Mouse (Mus musculus): ENCODE data around the gene Hpse2.

Hpse2 gene

DNA sequence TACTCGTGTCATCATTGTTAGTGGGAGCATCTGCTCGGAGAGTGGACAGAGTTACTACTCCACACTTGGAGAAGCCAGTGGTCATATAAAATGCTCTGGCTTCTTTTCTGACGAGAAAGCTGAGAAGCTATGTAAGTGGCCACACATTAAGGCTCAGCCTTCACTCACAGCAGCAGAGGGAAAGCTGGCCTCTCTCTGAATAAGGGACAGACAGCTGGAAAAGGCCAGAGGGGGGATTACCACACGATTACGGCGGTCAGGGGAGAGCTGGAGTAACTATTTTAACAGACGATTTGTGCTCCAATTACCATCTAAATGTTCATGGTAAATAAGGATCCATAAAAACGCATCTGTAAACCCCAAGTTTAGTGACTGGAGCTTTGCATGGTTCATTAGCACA is 232.1 kb downstream of the Hpse2 start:
- DNase-seq: no peak

DNA sequence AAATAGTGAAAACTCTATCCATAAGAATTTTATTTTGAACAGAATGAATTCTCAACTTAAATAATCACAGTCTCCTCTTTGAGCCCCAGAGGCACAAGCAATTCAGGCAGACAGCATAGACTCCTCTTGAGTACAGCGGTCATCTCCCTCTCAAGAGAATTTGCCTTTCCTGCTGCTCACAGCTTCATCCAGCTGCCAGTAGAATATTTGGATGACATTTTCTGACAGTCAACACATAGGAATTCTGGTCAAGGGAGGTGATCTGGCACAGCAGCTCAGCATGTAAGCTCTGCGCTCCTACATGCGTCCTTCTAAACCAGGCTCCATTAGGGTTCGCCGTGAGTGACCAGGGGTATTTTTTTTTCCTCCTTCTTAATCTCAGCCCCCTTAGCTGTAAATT is 232.6 kb downstream of the Hpse2 start:
- no peak for DNase-seq

DNA sequence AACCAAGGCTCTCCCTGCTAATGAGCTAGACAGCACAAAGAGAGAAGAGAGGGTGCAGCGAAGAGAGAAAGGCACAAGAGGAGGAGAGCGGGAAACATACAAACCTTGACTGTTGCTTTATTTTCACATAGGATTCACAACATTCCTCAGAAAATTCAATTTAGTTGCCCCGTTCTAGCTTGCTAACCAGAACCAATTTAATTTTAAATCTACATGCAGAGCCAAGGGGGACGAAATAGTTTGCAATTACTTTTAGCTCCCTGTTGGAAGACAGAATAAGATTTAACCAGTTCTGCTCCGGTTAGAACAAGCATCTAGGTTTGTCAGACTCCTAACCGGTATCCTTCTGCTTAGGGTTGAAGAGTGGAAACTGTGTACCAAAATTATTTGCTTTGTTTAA is 240.3 kb downstream of the Hpse2 start:
- DNase-seq: no peak

DNA sequence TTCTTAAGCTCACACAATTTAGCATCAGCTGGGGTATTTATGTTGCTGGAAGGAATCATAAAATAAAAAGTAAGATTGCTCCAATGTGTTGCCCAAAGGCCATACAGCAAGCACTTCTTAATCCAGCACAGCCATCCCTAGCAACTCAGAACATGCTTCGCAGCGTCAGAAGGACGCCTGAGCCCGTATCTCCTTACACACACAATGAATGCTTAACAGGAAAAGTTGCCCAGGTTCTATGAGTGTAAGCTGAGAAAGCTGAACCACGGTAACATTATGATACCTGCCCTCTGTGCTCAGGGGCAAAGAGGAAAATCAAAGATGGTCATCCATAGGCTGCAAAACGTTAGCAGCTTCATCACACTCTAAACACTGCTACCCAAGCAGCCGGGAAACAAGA is 241.3 kb downstream of the Hpse2 start:
- DNase-seq: no peak

DNA sequence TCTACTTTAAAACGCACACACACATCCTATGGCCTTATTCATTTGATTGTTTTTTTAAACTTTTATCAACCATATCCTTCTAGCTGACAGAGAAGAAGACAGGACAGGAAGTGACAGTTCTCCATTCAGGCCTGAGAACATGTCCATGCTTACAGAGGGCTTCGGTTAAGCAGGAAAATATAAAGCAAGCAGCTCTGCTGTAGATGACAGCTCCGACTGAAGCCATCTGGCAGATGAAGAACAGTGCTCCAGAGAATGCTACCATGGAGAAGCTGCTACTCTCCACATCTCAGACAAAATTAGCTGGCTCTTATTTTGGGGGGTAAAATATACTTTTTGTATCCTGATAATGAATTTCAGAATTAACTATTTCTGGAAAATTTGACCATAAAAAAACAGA is 246.5 kb downstream of the Hpse2 start:
- DNase-seq: no peak

DNA sequence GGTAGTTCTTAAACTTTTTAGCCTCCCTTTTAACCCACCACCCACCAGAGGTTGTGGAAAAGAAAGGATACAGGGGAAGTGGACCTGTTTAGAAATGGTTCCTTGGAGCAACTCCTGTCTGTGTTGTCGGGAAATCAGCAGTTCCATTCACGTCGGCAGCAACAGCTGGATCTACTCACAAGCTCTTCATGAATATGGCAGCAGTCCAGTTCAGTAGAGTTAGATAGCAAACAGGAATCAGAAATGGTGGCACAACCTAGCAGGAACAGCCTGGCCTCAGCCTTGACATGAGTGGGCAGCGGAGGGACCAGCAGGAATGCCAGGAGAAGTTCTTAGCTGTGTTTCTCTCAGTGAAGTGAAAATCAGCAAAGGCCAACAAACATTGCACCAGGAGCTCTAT is 278.4 kb downstream of the Hpse2 start:
- DNase-seq: no peak

DNA sequence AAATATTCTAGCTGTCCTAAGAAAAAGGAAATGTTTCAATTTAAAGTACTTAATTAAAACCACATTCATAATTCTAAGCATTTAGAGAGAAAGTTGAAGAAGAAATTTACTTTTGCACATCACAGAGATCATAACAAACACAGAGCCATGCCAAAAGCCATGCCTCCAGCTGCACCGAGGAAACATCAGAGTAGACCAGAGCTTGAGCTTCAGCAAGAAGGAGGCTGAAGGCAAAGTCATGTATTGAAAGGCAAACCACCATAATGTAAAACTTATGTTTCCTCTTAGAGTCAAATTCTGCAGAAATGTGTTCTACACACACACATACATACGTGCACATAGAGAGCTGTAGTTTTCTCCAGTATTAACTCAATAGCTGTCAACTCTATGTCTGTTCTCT is 291.2 kb downstream of the Hpse2 start:
- no peak for DNase-seq

DNA sequence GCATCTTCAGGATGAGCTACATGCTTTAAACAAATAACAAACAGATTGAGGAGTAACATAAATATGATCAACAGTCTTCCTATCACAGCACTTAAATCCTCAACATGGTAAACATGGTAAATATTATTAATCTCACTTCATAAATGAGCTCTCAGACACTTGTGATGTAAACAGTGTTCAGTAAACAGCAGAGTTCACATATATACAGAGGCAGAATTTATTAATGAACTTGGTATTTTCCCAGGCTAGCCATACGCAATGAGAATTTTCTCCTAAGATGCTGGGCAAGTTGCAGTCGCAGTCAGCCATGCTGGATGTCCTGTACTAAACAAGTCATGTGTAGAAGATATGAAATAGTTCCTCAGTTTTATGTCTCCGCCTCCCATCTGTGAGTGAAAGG is 300.9 kb downstream of the Hpse2 start:
- no peak for DNase-seq

DNA sequence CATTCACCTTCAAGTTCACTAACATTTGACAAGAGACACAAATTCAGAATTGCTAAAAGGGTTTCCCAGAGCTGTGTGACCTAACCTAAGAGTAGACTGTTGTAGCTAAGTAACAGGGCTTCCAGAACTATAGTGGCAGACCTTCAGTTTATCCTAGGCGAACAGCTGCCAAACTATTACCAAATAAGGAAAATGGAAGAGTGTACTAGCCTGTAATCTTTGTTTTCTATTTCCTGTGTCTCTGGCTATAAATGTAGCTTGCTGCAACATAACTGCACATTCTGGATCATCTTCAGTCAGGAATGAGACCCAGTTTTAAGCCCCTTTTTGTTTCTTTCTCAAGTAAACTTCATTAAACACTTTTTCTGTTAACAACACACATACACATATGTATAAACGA is 324.0 kb downstream of the Hpse2 start:
- DNase-seq: no peak

DNA sequence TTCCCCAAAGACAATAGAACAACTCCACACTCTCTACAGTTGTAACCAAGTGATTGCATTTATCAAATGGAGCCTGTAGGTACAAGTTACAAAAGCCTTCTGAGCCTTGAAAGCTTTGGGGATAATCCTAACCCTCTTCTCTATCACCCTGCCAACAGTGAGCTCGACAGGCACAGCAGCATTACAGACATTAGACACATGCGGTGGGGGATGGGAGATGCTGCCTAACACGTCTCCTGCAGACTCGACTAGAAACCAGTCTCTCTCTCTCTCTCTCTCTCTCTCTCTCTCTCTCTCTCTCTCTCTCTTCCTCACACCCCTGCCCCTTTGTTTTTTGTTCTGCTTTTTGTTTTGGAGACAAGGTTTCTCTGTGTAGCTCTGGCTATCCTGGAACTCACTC is 343.6 kb downstream of the Hpse2 start:
- DNase-seq: no peak

DNA sequence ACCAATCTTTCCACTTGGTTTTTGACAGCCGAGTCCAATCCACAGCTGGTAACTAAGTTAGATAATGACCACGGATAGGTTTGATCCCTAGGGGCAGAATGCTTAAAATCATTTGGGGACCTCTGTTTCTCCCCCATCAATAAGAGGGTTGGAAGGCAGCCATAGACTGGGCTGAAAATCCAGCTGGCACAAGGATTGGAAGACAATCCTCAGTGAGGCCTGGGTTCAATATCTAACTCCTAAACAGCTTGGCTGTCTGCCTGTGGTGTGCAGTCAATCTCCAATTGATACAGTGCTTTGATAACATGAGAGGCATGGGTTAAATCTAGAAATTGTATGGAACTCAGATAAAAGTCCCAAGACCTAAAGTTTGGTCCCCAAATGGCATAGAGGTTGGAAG is 345.4 kb downstream of the Hpse2 start:
- DNase-seq: no peak

DNA sequence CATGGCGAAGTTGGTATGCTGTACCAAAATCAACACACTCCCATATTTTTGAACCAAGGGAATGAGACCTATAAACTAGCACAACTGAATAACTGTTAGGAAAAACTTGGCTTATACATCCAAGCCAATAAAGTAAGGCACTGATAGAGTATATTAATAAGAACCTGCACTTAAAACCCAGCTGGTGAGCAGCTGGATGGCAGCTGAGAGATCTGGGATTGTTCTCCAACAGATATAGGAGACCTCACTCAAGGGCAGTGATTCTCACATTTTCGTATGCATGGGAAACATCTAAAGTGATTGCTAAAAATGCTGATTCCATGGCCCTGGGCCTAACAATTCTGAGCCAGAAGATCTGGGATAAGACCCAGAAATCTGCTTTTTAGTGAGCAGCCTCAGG is 345.9 kb downstream of the Hpse2 start:
- DNase-seq: no peak

DNA sequence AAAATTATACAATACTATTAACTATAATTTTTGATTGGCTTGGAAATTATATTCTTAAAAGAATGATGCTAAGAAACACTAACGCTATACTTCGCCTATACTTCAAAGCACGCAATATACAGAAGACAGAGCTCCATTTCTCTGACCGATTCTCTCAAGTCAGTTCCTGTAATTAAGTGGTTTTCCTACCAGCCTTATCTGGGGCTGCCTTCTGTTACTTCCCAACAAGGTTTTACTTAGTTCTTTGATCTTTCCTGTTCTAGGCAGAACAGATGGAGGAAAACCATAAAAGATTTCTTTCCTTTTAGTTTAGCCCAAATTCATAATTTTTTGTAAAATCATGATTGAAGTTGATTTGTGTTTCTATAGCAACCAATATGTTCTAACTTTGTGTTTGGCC is 351.8 kb downstream of the Hpse2 start:
- no peak for DNase-seq

DNA sequence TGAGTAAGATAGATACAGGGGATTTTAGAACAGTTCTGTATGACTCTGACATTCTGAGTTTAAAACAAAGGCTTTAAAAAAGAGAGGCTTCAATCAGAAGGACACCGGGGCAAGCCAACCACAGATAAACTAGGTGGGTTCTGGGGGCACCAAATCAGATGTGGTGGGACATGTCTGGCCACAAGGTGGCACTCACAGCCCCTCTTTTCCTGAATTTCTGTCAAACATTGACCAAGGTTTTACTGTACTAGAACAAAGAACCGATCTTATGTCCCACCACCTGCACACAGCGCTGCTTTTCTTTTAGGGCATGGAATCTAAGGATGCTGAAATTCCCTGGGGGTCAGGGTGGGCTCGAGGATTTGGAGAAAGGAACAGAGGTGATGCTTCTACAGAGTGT is 360.9 kb downstream of the Hpse2 start:
- no peak for DNase-seq

DNA sequence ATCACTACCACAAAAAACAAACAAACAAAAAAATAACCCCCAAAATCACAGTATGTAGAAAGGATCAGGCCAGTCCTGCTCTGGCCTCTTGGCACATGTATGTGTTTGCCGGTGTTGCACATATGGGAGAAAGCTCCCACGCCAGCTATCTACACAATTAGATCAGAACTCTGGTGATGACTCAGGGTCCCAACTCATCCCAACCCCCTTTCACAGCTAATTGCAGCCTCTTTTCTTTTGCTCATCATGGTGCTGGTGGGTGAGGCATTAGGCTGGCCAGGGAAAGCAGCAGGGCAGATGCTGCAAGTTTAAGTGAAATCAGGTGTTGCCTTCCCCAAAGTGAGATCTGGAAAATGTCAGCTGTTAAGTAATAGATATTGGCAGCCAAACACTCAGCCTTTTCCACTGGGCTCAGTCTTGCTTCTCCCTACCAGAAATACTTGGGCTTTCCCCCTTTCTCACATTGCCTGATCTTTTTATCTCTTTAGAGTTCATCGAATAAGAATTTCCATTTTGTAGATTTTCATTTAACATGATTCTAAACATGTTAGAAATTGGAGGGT is 365.5 kb downstream of the Hpse2 start:
- no peak for DNase-seq

DNA sequence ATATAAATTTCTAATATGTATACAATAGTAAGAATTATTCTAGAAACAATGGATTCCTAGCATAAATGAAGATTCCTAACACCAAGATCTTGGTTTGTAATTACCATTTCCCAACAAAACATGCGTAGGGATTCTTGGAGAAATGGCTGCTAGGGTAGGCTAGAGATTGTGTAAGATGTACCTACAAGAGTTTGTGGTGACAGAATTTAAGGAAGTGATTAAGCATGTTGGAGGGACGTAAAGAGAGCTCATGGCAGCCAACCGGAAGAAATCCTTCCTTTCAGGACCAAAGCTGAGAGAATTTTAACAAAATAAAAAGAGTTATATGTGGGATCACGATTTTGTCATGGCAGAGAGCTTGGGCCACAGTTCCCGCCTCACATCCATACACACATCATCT is 369.4 kb downstream of the Hpse2 start:
- DNase-seq: no peak

DNA sequence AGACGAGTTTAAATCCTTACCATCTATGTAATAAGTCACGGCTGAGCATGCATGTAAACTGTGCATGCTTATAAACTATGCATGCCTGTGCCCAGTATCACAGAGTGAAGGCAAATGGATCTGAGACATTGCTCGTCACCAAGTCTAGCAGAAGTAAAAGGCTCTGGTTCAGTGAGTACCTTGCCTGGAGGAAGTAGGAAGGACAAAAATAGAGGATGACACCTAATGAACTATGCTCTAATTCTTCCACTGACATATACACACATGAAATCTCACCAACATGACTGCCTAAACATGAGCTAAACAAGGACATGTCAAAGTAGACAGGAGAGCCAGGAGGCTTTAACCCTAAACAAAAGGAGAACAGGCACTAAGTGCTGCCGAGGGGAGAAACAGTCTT is 391.7 kb downstream of the Hpse2 start:
- no peak for DNase-seq

DNA sequence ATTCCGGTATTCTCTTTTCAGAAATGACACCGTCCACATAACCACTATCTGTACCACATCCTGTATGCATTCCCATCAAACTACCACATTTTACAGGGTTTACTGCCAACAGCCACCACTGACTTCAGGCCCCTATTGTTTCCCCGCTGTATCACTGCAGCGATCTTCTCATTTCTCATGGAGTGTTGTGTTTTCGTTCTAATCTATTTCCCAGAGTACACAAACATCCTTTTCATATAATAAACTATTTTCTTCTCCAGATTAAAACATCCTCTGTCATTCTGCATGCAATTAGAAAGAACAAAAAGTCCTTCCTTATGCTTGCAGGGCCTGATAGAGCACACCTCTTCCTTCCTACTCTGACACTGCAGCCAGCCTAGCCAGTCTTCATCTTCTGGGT is 399.3 kb downstream of the Hpse2 start:
- DNase-seq: no peak

DNA sequence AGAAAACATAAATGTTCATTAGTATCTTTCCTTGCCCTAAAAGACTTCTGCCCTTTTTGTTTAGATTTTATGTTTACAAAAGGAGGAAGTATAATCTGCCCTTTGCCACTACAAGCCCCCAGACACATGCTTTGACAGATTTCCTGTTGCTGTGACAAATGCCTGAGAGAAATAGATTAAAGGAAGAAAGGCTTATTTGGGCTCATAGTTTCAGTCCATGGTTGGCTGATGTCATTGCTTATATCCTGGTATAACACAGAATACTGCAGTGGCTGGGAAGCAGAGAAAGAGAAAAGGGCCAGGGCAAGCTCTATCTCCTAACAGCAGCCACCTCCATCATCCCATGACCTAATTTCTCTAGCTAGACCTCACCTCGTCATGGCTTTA is 401.8 kb downstream of the Hpse2 start:
- no peak for DNase-seq

DNA sequence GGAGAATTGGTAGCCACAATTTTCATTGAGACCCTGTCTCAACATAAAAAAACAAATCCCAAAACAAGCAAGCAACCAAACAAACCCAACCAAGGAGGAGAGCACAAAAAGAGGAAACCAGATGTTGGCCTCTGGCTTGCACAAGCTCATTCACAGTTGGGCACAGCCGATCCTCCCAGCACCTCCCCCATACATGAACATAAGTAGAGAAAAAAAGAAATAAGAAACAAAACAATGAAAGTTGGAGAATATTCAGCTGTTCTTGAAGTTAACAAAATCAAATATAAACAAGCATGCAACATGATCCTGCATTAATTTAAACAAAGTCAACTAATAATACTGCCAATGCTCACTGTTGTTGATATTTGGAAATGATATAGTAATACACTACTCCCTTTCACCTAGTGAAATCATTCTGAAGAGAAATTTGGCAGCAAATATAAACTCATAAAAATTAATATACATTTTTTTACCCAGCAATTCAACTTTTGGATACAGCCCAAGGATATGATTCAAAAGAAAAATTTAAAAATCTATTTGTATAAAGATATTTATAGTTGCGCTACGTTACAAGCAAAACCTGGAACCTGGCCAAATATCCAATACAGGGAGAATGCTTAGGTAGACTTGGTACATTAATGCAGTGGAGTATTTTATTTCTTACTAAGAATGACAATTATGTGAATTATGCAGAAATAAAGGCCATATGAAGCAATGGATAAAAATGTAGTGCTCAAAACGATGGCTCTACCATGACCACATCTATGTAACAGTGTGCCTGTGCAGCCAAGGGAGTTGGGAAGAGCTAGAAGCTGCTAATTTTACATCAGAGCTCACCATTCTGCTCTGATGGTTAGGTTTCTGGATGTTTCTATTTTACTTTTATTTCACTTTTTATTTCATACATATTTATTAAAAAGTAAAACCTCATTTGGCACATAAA is 402.5 kb downstream of the Hpse2 start:
- DNase-seq: no peak

DNA sequence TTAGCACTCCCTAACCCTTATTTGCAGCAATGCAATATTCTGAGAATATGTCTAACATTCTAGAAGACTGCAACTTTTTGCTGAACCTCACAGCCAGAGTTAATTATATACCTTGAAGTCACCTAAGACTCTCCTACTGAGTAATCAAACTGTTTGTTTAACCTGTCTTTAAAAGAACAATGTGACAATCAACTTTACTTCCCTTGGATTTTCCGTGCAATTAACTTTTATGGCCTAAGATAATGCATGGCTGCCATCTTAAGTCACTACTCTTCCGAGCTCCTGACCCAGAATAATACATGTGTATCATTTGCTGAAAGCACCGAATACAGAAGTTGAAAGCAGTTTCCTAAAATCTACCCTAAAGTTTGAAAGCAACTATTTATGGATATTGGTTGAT is 407.6 kb downstream of the Hpse2 start:
- DNase-seq: no peak

DNA sequence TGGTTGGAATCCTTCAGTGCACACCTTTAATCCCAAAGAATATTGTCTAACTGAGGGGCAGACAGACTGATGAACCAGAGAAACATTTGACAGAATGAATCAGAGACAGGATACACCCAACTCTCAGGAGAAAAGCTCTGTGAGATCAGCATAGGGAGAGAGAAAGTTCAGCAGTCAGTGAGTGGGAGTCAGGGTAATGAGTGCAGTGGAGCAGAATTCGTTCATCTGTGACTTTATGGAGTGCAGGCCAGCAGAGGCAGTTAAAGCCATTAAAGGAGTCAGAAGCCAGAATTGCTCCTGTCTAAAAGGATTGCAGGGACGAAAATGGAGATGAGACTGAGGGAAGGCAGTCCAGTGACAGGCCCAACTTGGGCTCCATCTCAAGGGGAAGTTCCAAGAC is 410.2 kb downstream of the Hpse2 start:
- no peak for DNase-seq

DNA sequence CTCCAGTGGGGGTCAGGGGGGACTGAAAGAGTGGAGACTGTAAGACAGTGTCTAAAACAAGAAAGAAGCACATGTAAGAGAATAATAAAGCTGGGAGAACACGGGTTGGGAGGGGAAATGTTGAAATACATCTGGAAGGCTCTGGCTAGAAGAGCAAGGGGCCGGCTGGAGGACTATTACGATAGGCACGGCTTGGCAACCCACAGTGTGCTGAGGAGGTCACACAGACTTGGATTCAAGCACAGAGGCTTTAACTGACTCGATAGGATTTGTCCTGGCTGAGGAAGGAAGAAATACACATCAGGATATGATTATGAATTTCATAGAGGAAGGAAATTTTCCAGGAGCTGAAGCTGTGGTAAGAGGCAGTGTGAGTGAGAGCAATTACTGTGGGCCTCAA is 414.4 kb downstream of the Hpse2 start:
- DNase-seq: no peak

DNA sequence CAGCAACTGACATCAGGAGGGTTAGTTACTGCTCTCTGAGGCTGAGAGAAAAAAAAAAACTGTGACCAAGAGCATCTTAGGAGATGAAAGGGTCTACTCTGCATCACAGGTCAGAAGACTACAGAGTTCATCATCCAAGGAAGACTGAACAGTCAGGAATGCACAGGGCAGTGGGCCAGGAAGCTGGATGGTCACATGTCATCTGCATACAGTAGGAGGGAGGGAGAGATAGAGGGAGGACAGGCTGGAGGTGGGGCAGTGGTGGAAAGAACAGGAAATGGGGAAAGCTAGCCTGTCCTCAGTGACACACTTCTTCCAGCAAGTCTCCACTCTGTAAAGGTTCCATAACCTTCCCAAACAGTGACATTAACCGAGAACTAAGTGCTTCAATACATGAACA is 423.0 kb downstream of the Hpse2 start:
- DNase-seq: no peak

DNA sequence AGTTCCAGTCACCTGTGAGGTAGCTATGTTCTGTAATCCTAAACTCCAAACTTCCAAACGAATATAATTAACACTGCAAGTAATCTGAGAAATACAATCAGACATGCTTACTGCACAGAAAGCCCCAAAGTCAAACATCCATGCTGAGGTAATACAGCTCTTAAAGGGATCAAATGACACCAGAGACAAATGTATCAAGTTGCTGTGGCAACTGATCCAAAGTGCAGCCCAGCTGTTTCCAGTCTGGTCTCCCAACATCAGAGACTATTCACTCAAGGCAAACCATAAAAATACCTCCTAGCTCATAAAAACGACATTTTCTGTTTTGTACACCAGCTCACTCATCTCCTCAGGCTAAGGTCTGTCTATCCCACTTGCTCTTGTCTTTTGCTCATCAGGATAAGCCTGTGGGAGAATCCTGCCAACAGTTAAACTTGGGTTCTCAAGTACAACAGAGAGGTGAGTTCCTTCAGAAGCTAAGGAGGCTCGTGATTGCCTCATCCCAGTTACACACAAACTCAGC is 440.0 kb downstream of the Hpse2 start:
- no peak for DNase-seq
